Mouse (Mus musculus): ENCODE data around the gene Sde2.
"Not testable (repeated sequence)": the region's sequence is repeated elsewhere in the genome, so short reads cannot be mapped to it uniquely, and the experiment has no call there.

The Sde2 gene

DNA sequence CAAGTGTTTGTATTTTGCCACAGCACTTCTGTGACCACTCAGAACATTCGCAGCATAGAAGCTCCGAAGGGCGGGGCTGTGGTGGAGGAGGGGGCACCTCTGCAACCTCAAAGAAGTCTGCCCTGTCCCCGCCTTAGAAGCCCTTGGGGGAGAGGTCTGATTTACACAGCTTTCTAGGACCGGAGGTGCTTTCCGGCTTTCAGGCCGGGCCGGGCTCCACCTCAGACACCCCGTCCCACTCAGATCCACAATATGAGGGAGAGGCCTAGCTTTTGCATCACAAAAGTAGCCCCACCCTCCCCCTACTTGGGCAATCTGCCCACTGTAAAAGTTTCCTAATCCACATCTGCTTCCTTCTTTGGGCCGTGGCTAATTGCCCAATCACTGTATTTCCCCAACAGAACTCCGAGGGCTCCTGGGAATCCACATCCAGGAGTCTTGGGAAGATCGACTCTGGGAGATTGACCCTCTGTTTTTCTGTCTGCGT, 37.7 kb downstream of the Sde2 start:
- peak; percentile 37 for DNase-seq

DNA sequence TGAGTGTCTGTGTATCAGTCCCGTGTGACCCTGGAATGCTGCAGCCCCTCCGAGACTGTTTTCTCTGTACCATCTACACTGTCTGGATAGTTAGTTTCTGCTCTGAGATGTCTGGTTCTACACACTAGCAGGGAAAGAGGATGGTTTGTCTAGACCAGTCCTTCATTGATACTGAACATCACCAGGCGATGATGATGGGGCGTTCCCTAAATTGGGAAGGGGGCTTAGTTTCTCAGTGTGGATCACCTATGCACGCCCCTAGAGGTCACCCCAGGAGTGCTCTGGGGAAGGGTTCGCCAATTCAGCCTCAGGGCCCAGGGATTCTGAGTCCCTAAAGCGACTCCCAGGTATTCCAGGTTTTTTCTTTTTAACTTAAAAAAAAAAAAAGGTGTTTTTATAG, 38.2 kb downstream of the Sde2 start:
- DNase-seq: no peak

DNA sequence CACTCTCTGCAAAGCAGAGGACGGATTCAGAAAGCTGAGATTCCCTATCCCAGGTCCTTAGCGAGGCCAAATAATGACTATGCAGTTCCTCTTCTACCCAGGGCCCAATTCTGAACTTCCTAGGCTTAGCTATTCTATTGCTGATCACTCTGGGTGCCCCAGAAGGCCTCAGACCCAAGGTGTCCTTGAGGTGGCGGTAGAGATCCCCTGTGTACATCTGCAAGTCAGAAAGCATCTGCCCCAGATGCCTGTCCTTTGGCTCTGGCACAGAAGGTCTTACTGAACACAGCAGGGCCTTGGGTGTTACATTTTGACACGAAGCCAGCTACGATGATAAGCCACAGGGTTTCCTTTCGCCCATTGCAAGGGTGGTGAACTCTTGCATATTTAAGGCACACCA, 38.9 kb downstream of the Sde2 start:
- DNase-seq: no peak

DNA sequence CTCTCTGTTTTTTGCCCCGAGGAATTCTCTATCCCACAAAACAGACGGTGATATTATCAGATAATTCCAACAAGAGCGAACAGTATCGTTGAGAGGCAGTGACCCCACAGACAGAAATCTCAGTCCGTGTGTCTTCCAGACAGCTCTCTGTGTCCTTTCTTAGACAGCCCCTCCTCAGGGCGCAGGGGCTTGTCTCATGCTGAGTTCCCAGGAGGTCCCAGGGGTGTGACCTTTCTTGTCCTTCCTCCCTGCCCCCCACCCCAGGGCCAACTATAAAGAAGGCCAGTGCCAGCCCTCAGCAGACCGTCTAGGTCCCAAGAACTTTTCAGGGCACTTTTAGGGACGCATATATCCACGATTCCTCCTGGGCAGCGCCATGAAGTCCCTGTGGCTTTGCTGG, 41.9 kb downstream of the Sde2 start, which contains the start of gene Lefty2:
Gene Lefty2, plus strand, starts transcription at position 301 of the 400 bp plus-strand sequence.
- no peak for DNase-seq

DNA sequence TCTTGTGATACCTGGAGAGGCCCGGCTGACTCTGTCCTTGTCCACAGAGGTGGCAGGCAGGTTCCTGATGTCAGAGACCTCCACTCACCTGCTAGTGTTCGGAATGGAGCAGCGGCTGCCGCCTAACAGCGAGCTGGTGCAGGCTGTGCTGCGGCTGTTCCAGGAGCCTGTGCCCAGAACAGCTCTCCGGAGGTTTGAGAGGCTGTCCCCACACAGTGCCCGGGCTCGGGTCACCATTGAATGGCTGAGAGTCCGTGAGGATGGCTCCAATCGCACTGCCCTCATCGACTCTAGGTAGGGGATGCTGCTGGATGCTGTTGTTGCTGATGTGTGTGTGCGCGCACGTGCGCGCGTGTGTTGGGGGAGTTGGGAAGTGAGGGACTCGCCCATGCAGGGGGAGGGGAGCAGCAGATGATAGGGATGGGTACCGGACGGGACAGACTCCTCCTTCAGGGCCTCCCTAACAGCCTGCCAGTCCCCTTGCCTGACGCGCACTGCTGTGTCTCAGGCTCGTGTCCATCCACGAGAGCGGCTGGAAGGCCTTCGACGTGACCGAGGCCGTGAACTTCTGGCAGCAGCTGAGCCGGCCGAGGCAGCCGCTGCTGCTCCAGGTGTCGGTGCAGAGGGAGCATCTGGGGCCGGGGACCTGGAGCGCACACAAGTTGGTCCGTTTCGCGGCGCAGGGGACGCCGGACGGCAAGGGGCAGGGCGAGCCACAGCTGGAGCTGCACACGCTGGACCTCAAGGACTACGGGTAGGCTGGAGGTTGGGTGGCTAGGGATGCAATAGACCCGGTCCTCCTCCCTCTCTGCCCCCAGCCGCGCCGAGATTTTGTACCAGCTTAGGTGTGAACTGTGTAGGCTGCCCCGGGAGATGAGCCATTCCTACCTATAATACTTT, 43.4 kb downstream of the Sde2 start:
- not testable (repeated sequence) for DNase-seq

DNA sequence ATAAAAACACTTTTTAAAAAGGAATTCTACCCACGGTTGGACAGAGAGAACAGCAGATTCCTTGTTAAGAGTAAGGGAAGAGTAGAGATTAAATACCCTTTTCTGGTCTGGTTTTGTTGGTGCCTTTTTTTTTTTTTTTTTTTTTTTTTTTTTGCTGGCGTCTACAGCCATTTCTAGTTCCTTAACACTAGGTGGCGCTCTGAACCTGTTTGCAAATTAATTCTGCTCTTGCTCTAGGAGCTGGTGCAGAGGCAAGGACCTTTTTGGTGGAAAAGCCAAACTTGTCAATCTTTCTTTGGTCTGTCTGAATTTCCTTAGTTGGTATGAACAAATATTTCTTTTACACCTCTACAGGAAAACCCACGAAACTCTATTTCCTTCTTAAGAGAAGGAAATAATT, 50.2 kb downstream of the Sde2 start:
- peak; percentile 83 for DNase-seq

DNA sequence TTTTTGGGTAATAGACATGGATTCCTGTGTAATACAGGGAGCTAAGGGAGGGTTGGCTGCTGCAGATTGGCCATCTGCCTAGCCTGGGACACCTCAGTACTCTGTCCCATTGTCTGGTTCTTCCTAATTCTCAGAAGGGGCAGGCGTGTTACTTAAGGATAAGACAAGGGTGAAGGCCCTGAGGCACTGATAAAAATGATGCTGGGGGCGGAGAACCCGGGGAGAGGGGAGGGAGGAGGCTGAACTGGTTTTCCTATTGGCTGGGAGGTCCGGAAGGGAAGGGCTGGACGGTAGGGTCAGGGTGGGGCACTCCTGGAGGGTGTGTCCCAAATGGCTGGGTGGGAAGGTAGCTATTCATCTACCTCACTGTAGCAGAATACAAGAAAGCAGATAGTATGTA, 52.0 kb downstream of the Sde2 start:
- no peak for DNase-seq

DNA sequence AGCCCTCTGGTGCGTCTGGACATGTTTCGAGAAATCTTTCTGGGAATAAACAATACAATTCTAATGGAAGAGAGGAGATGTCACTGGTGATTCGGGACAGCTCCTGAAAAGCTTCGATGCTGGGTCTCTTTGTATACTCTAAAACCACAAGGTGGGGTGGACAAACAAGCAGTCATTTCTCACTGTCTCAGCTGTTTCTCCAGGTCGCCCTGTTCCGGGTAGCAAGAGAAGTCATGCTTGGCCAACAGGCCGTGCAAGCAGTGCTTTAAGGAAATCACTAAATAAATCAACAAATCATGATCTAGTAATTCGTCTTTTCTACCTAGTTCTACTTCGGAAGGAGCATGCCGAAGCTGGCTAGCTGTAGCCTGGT, 52.7 kb downstream of the Sde2 start:
- no peak for DNase-seq

DNA sequence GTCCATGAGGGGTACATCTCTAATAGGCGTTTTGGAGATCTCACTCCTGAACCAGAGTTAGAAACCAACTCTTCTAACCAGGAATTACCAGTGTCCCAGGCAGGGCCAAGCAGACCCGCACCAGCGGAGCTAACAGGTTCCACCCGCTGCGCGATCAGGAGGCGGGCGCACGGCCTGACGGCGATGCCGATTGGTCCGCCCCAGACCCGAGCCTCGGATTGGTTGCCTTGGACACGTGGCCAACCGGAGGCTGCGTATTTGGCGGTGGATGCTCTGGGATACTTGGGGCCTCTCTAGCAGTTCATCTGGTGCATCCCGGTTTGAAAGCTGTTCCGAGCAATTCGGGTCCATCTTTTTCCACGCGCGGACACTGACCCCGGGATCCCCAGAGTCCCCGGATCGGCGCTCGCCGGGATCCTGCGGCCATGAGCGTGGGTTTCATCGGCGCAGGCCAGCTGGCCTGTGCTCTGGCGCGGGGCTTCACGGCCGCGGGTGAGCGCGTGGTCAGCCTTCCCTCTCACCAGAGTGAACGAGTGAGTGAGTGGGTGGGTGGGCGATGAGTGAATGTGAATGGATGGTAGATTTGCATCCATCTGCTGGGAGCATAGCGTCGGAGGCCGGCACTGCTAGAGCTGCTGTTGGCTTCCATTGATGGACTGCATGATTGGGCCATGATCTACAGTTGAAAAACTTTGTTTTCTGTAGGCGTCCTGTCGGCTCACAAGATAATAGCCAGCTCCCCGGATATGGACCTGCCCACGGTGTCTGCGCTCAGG, 53.3 kb downstream of the Sde2 start, which contains the start of gene Pycr2:
Gene Pycr2, plus strand, starts transcription at position 255 of the 776 bp plus-strand sequence.
- DNase-seq: peak; percentile 98

DNA sequence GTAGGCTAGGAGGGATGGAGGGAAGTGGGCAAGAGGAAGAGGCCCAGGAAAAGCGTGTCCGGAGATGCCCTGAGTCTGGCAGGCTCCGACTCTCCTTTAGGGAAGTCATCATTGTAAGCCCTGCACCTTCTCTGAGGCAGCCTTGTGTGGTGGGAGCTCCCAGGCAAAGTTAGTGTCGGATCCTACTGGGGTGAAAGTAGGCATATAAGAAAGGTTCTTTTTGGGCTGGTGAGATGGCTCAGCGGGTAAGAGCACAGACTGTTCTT, 53.8 kb downstream of the Sde2 start:
- DNase-seq: no peak

DNA sequence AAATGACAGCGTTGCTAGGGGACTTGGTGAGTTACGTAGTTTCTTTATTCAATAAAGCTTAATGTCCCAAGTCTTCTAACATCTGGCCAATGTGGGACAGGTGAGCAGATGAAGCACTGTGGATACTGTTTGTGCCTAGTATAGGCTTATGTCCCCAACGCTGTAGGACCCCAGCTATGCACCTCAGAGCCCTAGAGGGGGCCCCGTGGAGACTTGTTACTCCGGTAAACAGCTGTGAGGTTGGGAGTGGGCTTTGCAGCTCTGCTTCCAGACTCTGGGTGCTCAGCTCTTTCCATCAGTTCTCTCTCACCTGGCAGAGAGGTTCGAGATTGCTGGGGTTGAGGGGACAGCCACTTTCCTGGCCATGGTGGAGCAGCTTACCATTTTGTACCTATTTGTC, 54.4 kb downstream of the Sde2 start:
- no peak for DNase-seq

DNA sequence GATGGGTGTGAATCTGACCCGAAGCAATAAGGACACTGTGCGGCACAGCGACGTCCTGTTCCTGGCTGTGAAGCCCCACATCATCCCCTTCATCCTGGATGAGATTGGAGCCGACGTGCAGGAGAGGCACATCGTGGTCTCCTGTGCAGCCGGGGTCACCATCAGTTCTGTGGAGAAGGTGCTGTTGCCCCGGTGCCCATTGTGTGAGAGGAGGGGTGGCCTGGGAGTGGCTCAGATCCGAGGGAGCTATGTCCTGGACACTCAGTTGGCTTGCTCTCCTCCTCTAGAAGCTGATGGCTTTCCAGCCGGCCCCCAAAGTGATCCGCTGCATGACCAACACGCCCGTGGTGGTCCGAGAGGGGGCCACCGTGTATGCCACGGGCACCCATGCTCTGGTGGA, 54.9 kb downstream of the Sde2 start:
- DNase-seq: no peak

DNA sequence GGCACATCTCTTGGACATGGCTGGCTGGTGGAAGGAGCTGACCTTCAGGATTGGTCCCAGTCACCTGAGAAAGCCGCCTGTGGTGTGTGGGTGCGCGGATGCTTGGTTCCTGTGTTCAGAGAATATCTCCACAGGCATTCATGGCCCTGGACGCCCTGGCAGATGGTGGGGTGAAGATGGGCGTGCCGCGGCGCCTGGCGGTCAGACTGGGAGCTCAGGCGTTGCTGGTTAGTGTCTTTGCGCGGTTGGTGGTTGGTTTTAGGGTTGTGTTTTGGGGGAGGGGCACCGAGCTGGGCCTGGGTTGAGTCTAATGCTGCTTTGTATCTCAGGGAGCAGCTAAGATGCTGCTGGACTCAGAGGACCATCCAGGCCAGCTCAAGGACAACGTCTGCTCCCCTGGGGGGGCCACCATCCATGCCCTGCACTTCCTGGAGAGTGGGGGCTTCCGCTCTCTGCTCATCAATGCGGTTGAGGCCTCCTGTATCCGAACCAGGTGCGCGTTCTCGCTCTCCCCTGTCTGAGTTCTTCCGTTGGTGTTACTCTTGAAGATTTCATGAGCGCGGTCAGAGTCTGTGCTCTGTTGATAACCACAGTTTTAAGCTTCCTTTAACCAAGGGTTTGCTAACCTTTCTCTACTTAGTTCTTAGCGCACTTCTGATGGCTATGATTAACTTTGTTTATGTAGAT, 55.7 kb downstream of the Sde2 start:
- DNase-seq: no peak

DNA sequence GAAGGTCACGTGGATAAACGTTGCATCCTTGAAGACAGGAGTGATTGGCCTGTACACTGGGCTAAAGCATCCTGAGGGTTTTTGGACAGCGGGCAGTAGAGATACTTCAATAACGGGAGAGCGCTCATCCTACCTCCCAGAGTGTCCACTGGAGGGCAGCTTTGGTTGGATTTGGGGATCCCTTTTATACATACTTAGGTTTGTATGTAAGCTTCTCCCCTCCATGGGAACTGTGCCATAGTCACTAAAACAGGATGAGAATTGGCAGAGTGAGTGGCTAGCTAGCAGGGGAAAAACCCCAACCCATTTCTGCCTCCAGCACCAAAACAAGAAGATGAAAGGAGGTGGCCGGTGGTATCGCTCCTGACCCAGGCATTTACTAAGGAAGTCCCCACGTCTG, 60.2 kb downstream of the Sde2 start:
- DNase-seq: no peak

DNA sequence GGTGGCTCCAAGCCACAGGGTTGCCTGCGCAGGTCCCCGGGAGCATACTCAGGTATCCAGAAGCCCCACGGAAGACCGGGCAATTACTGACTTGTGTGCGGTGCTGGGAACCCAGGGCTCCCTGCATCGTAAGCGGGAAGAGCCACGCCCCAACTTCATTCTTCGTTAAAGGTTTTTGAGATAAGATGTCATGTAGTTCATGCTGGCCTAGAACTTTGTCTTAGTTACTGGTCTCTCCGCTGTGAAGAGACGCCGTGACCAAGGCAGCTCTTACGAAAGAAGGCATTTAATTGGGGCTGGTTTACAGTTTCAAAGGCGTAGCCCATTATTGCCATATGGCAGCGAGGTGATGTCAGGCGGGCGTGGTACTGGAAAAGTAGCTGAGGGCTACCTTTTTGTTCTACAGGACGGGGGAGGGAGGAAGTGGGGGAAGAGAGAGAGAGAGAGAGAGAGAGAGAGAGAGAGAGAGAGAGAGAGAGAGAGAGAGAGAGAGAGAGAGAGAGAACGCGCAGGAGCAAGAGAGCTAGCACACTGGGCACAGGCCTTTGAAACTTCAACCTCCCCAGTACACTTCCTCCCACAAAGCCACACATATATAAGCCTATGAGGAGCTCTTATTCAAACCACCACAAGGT, 60.8 kb downstream of the Sde2 start:
- peak; percentile 42 for DNase-seq

DNA sequence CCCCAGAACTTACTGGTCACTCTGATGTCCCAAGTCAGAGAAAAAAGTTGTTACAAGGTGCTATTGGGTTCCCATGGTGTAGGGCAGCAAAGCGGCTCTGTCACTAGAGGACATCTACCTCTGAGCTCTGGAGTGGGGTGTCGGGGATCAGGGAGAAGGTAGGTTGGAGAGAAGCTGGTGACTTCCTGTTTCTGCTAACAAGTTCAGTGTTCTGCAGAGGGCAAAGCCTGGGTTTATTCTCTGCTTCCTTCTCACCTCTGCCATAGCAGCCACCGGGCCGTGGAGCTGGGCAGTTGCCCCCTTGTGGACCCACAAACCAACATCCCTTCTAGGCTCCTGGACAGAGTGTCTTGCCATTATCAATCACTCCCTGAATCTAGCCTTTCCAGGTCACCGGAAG, 61.9 kb downstream of the Sde2 start:
- DNase-seq: no peak

DNA sequence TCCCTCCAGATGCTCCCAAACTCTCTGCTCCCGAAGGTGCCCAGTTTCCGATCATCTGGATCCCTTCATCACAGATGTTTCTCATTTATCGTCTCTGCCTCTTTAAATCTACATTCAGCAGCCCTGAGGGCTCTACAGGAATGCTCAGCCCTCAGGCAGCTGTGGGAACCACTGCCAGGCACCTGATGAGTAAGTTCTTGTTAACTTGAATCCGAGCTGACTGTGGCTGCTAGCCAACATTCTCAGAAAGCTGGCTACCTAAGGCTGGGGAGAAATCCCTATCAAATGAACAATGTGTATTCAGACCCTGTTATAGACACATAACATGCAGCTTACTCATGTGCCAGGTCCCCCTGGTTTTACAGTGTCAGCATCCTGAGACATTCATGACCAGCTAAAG, 62.9 kb downstream of the Sde2 start:
- DNase-seq: peak; percentile 50

DNA sequence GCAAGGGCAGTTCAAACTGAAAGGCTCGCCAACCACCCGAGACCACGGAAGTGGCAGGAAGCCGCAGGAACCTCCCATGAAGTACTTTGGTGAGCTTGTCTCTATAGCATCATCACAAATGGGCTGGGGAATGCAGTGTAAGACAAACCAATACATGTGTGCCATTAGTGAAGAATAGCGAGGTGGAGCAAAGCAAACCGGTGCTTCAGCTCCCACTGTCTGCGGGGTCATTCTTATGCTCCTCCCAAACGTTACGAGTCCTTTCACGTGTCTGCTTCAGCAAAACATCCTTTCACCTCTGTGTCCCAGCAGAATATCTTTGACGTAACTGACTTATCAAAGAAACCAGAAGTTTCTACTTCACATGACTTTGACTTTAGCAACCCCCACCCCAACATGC, 65.5 kb downstream of the Sde2 start:
- no peak for DNase-seq

DNA sequence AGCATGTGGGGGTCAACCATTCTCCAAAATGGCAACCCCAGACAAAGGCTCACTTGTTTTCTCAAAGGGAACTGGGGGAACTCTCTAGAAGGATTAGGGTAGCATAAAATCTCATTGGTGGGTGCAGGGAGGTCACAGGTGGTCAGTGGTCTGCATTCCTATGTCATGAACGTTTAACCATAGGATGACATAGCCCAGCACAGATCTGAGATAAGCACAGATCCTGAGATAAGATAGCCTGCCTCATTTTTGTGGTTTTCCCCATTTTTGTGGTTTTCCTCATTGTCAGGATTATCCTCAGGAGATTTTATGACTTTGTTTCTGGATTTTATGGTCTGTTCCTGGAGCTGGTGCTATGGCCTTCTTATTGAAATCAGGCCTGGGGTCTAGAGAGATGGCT, 66.1 kb downstream of the Sde2 start:
- no peak for DNase-seq

Data from embryo, embryonic 11 days (tissue).